Mouse (Mus musculus) midbrain, embryonic 13.5 days (tissue): ENCODE measurements at regions not wholly inside any gene's neighbourhood (a gene's known extent, or its start where the extent isn't known, plus 50 kb on each side); places are given as distances from the start of the nearest gene placed in this dataset.

Experiments used
- ATAC-seq: fragments of 200-750 bp; cut with Nextera tagmentation; 2 replicates; pipeline ENCODE4 v1.8.0; 2017; ENCODE audit warnings: mild to moderate bottlenecking, moderate TSS enrichment, moderate library complexity
- H3K27ac ChIP-seq: fragments of 300-500 bp; sonication (generic); 2 replicates; pipeline ENCODE4 v1.5.1; 2015; ENCODE audit warnings: inconsistent platforms, mild to moderate bottlenecking, moderate library complexity
- H3K27me3 ChIP-seq: fragments of 300-500 bp; sonication (generic); 2 replicates; pipeline ENCODE4 v1.6.1; 2015; ENCODE audit warnings: mild to moderate bottlenecking, inconsistent platforms
- H3K36me3 ChIP-seq: fragments of 300-500 bp; sonication (generic); 2 replicates; pipeline ENCODE4 v1.6.1; 2015; ENCODE audit warnings: mild to moderate bottlenecking, inconsistent platforms
- H3K4me1 ChIP-seq: fragments of 300-500 bp; sonication (generic); replicated peaks from 2 replicates; pipeline ENCODE4 v1.6.1; 2015; ENCODE audit warnings: inconsistent platforms
- H3K4me2 ChIP-seq: fragments of 300-500 bp; sonication (generic); replicated peaks from 2 replicates; pipeline ENCODE4 v1.6.1; 2015; ENCODE audit warnings: moderate library complexity, mild to moderate bottlenecking, inconsistent platforms
- H3K4me3 ChIP-seq: fragments of 300-500 bp; sonication (generic); replicated peaks from 2 replicates; pipeline ENCODE4 v1.5.1; 2015; ENCODE audit warnings: mild to moderate bottlenecking, inconsistent platforms
- H3K9ac ChIP-seq: fragments of 300-500 bp; sonication (generic); replicated peaks from 2 replicates; pipeline ENCODE4 v1.6.1; 2015; ENCODE audit warnings: mild to moderate bottlenecking, inconsistent platforms
- H3K9me3 ChIP-seq: fragments of 300-500 bp; sonication (generic); 2 replicates; pipeline ENCODE4 v1.6.1; 2016; ENCODE audit warnings: mild to moderate bottlenecking, inconsistent platforms
- WGBS: fragments of 180-500 bp; shearing (Covaris S2); methylation state at CpG from one replicate; pipeline ENCODE4 v1.1.7; 2015; 5-methylcytosine and 5-hydroxymethylcytosine counted together

GRCm38 (mm10) chr6:35805738-35806137 lies 266.1 kb upstream of the Mtpn start:
- H3K9me3 ChIP-seq, result no peaks in the 10 kb centered on the region
- no peaks in the 10 kb centered on the region for H3K4me1 ChIP-seq
- no peaks in the 10 kb centered on the region for H3K36me3 ChIP-seq
- no peak for ATAC-seq
- H3K4me3 ChIP-seq, result no peak overlapping the region
- no peaks in the 10 kb centered on the region for H3K27me3 ChIP-seq
- H3K4me2 ChIP-seq, result no peak overlapping the region
- H3K27ac ChIP-seq, result no peak overlapping the region
- no peak overlapping the region for H3K9ac ChIP-seq
- 81% methylated on average over 2 of the region's 2 CpGs for WGBS

GRCm38 (mm10) chr6:35804041-35804440 lies 264.4 kb upstream of the Mtpn start:
- Histone ChIP-seq H3K4me2 (no peak overlapping the region), H3K4me1 (no peaks in the 10 kb centered on the region), H3K9ac (no peak overlapping the region), H3K36me3 (no peaks in the 10 kb centered on the region), H3K27ac (no peak overlapping the region), H3K9me3 (no peaks in the 10 kb centered on the region), H3K4me3 (no peak overlapping the region), H3K27me3 (no peaks in the 10 kb centered on the region)
- ATAC-seq, result no peak
- WGBS, result 85% methylated on average over 3 of the region's 3 CpGs

GRCm38 (mm10) chr6:35779706-35780105 lies 240.0 kb upstream of the Mtpn start:
- no peak overlapping the region for H3K4me2 ChIP-seq
- no peaks in the 10 kb centered on the region for H3K36me3 ChIP-seq
- H3K9me3 ChIP-seq, result no peaks in the 10 kb centered on the region
- no peak overlapping the region for H3K9ac ChIP-seq
- ATAC-seq, result no peak
- WGBS, result 93% methylated on average over 1 of the region's 1 CpGs
- H3K27ac ChIP-seq, result no peak overlapping the region
- H3K4me1 ChIP-seq, result no peaks in the 10 kb centered on the region
- no peaks in the 10 kb centered on the region for H3K27me3 ChIP-seq
- H3K4me3 ChIP-seq, result no peak overlapping the region

GRCm38 (mm10) chr6:35770907-35771306 lies 231.2 kb upstream of the Mtpn start:
- Histone ChIP-seq H3K4me3 (no peak overlapping the region), H3K4me1 (no peaks in the 10 kb centered on the region), H3K27me3 (no peaks in the 10 kb centered on the region), H3K27ac (no peak overlapping the region), H3K36me3 (no peaks in the 10 kb centered on the region), H3K9me3 (no peaks in the 10 kb centered on the region), H3K9ac (no peak overlapping the region), H3K4me2 (no peak overlapping the region)
- ATAC-seq, result no peak
- WGBS, result 92% methylated on average over 3 of the region's 3 CpGs

- WGBS, result 85% methylated on average over 3 of the region's 3 CpGs
These were observed 220.0 kb upstream of the Mtpn start for GRCm38 (mm10) chr6:35759606-35760246.

GRCm38 (mm10) chr6:35746034-35746433 lies 206.3 kb upstream of the Mtpn start:
- 44% methylated on average over 1 of the region's 1 CpGs for WGBS
- ATAC-seq, result no peak
- no peak overlapping the region for H3K9ac ChIP-seq

More at GRCm38 (mm10) chr6:35759606-35760246, 220.0 kb upstream of the Mtpn start:
- Histone ChIP-seq H3K9ac (no peak overlapping the region), H3K27me3 (no peaks in the 10 kb centered on the region), H3K4me1 (0 out of 2 replicates have a peak, but pooled peaks cover 8% of the 10 kb centered on the region), H3K27ac (no peak overlapping the region), H3K4me3 (no peak overlapping the region), H3K9me3 (no peaks in the 10 kb centered on the region), H3K36me3 (no peaks in the 10 kb centered on the region), H3K4me2 (no peak overlapping the region)
- ATAC-seq, result 0 out of 2 replicates have a peak, but pooled peaks have one; percentile 20

GRCm38 (mm10) chr6:35705587-35705986 lies 165.9 kb upstream of the Mtpn start:
- Histone ChIP-seq H3K36me3 (no peaks in the 10 kb centered on the region), H3K4me1 (no peaks in the 10 kb centered on the region), H3K9me3 (no peaks in the 10 kb centered on the region), H3K27me3 (no peaks in the 10 kb centered on the region), H3K9ac (no peak overlapping the region), H3K4me3 (no peak overlapping the region), H3K4me2 (no peak overlapping the region), H3K27ac (no peak overlapping the region)
- WGBS, result 88% methylated on average over 3 of the region's 3 CpGs
- no peak for ATAC-seq

More at GRCm38 (mm10) chr6:35746034-35746433, 206.3 kb upstream of the Mtpn start:
- Histone ChIP-seq H3K4me2 (no peak overlapping the region), H3K36me3 (no peaks in the 10 kb centered on the region), H3K27me3 (no peaks in the 10 kb centered on the region), H3K4me3 (no peak overlapping the region), H3K27ac (no peak overlapping the region), H3K9me3 (no peaks in the 10 kb centered on the region), H3K4me1 (no peaks in the 10 kb centered on the region)

- no peak overlapping the region for H3K4me2 ChIP-seq
- no peak overlapping the region for H3K4me3 ChIP-seq
- H3K9ac ChIP-seq, result no peak overlapping the region
- H3K9me3 ChIP-seq, result no peaks in the 10 kb centered on the region
- H3K4me1 ChIP-seq, result no peaks in the 10 kb centered on the region
- H3K36me3 ChIP-seq, result no peaks in the 10 kb centered on the region
- WGBS, result 93% methylated on average over 2 of the region's 2 CpGs
- H3K27me3 ChIP-seq, result no peaks in the 10 kb centered on the region
- no peak overlapping the region for H3K27ac ChIP-seq
- ATAC-seq, result no peak
These were observed 127.4 kb upstream of the Mtpn start for GRCm38 (mm10) chr6:35667062-35667461.

GRCm38 (mm10) chr6:35651401-35651800 lies 111.7 kb upstream of the Mtpn start:
- ATAC-seq, result no peak
- Histone ChIP-seq H3K4me1 (no peaks in the 10 kb centered on the region), H3K27me3 (no peaks in the 10 kb centered on the region), H3K4me3 (no peak overlapping the region), H3K4me2 (no peak overlapping the region), H3K27ac (no peak overlapping the region), H3K9ac (no peak overlapping the region), H3K36me3 (no peaks in the 10 kb centered on the region), H3K9me3 (no peaks in the 10 kb centered on the region)
- WGBS, result 85% methylated on average over 4 of the region's 4 CpGs

- ATAC-seq, result no peak
- no peak overlapping the region for H3K4me2 ChIP-seq
- WGBS, result 93% methylated on average over 7 of the region's 7 CpGs
These were observed 105.5 kb upstream of the Mtpn start for GRCm38 (mm10) chr6:35645210-35645609.

GRCm38 (mm10) chr6:35640672-35641071 lies 101.0 kb upstream of the Mtpn start:
- H3K36me3 ChIP-seq, result no peaks in the 10 kb centered on the region

More at GRCm38 (mm10) chr6:35645210-35645609, 105.5 kb upstream of the Mtpn start:
- no peaks in the 10 kb centered on the region for H3K27me3 ChIP-seq
- H3K36me3 ChIP-seq, result no peaks in the 10 kb centered on the region
- no peak overlapping the region for H3K9ac ChIP-seq
- H3K9me3 ChIP-seq, result no peaks in the 10 kb centered on the region
- no peak overlapping the region for H3K27ac ChIP-seq
- H3K4me3 ChIP-seq, result no peak overlapping the region
- H3K4me1 ChIP-seq, result no peaks in the 10 kb centered on the region

GRCm38 (mm10) chr6:35608336-35608735 lies 68.6 kb upstream of the Mtpn start:
- no peaks in the 10 kb centered on the region for H3K36me3 ChIP-seq
- no peak for ATAC-seq
- WGBS, result 83% methylated on average over 2 of the region's 2 CpGs
- H3K9me3 ChIP-seq, result peaks cover 3% of the 10 kb centered on the region; the same call in 1 of the 2 replicates
- H3K27me3 ChIP-seq, result no peaks in the 10 kb centered on the region
- no peak overlapping the region for H3K4me2 ChIP-seq
- no peak overlapping the region for H3K27ac ChIP-seq
- no peak overlapping the region for H3K4me3 ChIP-seq
- H3K9ac ChIP-seq, result no peak overlapping the region
- no peaks in the 10 kb centered on the region for H3K4me1 ChIP-seq

More at GRCm38 (mm10) chr6:35640672-35641071, 101.0 kb upstream of the Mtpn start:
- ATAC-seq, result no peak
- Histone ChIP-seq H3K27ac (no peak overlapping the region), H3K9me3 (no peaks in the 10 kb centered on the region), H3K4me1 (no peaks in the 10 kb centered on the region), H3K4me2 (no peak overlapping the region), H3K9ac (no peak overlapping the region), H3K27me3 (no peaks in the 10 kb centered on the region), H3K4me3 (no peak overlapping the region)

GRCm38 (mm10) chr6:35605100-35605499 lies 65.4 kb upstream of the Mtpn start:
- Histone ChIP-seq H3K4me3 (no peak overlapping the region), H3K9me3 (peaks cover 3% of the 10 kb centered on the region; the same call in 1 of the 2 replicates), H3K27ac (no peak overlapping the region), H3K36me3 (no peaks in the 10 kb centered on the region), H3K4me1 (no peaks in the 10 kb centered on the region), H3K27me3 (no peaks in the 10 kb centered on the region), H3K9ac (no peak overlapping the region), H3K4me2 (no peak overlapping the region)
- 85% methylated on average over 3 of the region's 3 CpGs for WGBS
- ATAC-seq, result no peak
